Mouse (Mus musculus) hindbrain, embryonic 16.5 days (tissue): ENCODE measurements around the gene Actg1. TPM values are rescaled to one million over a fixed set of nuclear protein-coding genes. Genes with fewer than 3 reads are reported as not detected.

Experiments
- ATAC-seq: fragments of 200-750 bp; cut with Nextera tagmentation; 2 replicates; pipeline ENCODE4 v1.8.0; 2017; ENCODE audit warnings: moderate TSS enrichment, moderate library complexity
- H3K27ac ChIP-seq: fragments of 300-500 bp; sonication (generic); 2 replicates; pipeline ENCODE4 v1.5.1; 2014; ENCODE audit warnings: low read depth, mild to moderate bottlenecking, control low read depth, low read length, moderate library complexity
- H3K27me3 ChIP-seq: fragments of 300-500 bp; sonication (generic); replicated peaks from 2 replicates; pipeline ENCODE4 v1.6.1; 2014; ENCODE audit warnings: low read length; ENCODE audit not compliant: control insufficient read depth, insufficient read depth
- H3K36me3 ChIP-seq: fragments of 300-500 bp; sonication (generic); 2 replicates; pipeline ENCODE4 v1.6.1; 2014; ENCODE audit warnings: mild to moderate bottlenecking, low read length, moderate library complexity, mixed read lengths; ENCODE audit not compliant: control insufficient read depth, insufficient read depth
- H3K4me1 ChIP-seq: fragments of 300-500 bp; sonication (generic); 2 replicates; pipeline ENCODE4 v1.6.1; 2014; ENCODE audit warnings: low read depth, low read length; ENCODE audit not compliant: control insufficient read depth, insufficient read depth
- H3K4me2 ChIP-seq: fragments of 300-500 bp; sonication (generic); 2 replicates; pipeline ENCODE4 v1.6.1; 2014; ENCODE audit warnings: mild to moderate bottlenecking, low read length, control low read depth, moderate library complexity
- H3K4me3 ChIP-seq: fragments of 300-500 bp; sonication (generic); 2 replicates; pipeline ENCODE4 v1.5.1; 2014; ENCODE audit warnings: mild to moderate bottlenecking, low read length, control low read depth, moderate library complexity
- H3K9ac ChIP-seq: fragments of 300-500 bp; sonication (generic); 2 replicates; pipeline ENCODE4 v1.6.1; 2014; ENCODE audit warnings: low read depth, mild to moderate bottlenecking, control low read depth, low read length, moderate library complexity
- H3K9me3 ChIP-seq: fragments of 300-500 bp; sonication (generic); 2 replicates; pipeline ENCODE4 v1.6.1; 2014; ENCODE audit warnings: mild to moderate bottlenecking, low read length, moderate library complexity; ENCODE audit not compliant: control insufficient read depth
- WGBS: fragments of 180-500 bp; shearing (Covaris S2); extraction: QIAGEN DNeasy Blood & Tissue Kit; methylation state at CpG from one replicate; pipeline ENCODE4 v1.1.7; 2014; 5-methylcytosine and 5-hydroxymethylcytosine counted together
- polyA plus RNA-seq: library from polyadenylated mRNA; unstranded; fragments of >200 nt; fragmentation: Nextera tagmentation; extraction: Ambion mirVana; gene quantifications from 2 replicates; pipeline ENCODE4 v1.2.1, GENCODE M21; 2015

The Actg1 gene
- polyA plus RNA-seq, 1 experiment from 2014 or later = 4,199 TPM

DNA sequence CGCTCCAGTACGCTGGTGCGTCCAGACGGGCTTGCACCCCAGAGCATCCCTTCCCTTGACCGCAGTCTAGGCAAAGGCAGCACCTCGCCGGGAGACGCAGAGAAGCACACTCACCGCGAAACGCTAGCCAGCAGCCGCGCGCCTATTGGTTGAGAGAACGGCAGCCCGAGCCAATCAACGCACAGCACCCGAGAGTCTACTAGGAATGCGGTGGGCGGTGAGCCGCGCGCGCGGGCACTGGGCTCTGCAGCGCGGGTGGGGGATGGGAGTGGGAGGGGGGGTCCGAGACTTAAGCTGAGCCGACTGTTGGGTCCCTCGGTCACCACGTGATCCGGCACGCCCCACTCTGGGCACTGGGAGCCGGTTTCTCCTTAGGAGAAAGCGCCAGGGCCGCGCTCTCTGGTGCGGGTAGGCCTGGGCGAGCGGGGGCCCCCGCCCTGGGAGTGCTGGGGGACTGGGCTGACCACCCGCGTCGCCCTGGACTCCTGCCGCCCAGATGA is 37.5 kb downstream of the Actg1 start:
- H3K9ac ChIP-seq = peak overlapping the region; percentile 78
- peak overlapping the region; percentile 90 for H3K27ac ChIP-seq
- H3K27me3 ChIP-seq = no peaks in the 10 kb centered on the region
- peak overlapping the region; percentile 42 for H3K4me3 ChIP-seq
- WGBS = 2% methylated on average over 45 of the region's 45 CpGs
- peaks cover 37% of the 10 kb centered on the region for H3K4me1 ChIP-seq
- H3K9me3 ChIP-seq = no peaks in the 10 kb centered on the region
- peak; percentile 93 for ATAC-seq
- H3K4me2 ChIP-seq = peak overlapping the region; percentile 75
- H3K36me3 ChIP-seq = no peaks in the 10 kb centered on the region

DNA sequence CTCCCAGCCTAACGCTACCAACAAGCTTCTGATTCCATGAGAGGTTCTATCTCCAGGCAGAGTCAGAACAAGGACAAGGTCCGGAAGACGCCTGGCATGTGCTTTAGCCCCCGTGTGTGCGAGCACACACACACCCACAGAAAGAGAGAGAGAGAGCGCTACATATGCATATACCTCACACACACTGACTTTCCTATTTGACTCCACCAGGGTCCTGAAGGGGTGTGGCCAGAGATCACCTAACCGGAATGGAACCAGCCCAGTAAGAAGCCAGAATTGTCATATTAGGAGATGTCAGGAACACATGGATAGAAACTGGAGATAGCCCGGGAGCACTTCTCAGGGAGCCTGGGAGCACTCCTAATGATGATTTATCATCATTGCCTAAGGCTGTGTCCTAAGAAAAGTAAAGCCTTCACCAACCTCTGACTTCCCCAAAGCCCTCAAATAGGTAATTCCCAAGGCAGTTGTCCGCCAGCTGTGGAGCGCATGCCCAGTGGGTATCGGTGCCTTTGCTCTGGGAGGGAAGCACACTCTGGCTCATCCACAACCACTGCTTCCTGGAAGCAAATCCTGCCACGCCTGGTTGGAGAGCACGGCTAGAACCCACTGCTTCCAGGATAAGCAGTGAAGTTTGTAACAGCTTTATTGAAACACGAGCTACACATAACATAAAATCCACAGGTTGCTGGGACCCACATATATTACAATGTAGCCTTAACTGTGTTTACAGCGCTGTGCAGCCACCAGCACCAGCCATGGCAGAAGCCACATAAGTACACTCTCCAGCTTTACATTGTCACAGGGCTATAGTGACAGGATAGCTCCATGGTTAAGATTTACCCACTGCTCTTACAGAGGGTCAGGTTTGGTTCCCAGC is 39.7 kb downstream of the Actg1 start:
- no peak for ATAC-seq
- Histone ChIP-seq H3K9ac (no peak overlapping the region), H3K9me3 (no peaks in the 10 kb centered on the region), H3K4me2 (no peak overlapping the region), H3K27me3 (no peaks in the 10 kb centered on the region; the same call in 1 of the 2 replicates), H3K27ac (no peak overlapping the region), H3K4me3 (no peak overlapping the region), H3K36me3 (no peaks in the 10 kb centered on the region), H3K4me1 (peaks cover 38% of the 10 kb centered on the region)
- 52% methylated on average over 15 of the region's 15 CpGs for WGBS

DNA sequence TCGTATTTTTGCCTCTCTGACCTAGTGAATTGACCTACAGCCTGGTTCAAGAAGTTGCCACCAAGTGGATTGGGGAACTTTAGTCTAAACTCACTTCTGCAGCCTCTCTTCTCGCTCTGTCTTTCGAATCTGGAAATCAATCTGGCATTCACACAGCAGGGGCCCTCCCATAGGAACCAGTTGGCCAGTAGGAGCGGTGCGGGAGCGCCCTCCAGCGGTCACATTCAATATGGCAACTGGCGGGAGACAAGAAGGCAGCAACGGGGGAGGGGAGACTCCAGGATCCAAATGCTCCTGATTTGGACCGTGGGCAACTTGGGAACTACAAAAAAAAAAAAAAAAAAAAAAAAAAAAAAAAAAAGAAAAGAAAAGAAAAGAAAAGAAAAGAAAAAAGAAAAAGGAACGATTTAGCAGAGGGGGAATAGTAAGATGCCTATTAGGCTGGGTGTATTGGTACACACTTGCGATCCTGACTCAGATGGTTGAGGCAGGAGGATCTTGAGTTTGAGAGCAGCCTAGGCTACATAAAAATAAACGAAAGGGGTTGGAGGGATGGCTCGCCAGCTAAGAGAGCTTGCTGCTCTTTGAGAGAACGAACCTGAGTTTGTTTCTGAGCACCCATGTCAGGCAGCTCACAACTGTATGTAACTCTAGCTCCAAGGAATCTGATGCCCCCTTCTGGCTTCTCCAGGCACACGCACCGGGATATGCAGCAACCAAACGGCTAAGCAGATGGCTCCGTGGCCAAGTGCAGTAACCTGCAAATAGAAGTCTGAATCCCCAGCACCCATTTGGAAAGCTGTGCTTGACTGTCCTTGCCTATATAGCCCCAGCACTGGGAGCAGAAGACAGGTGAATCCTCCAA is 40.5 kb downstream of the Actg1 start:
- Histone ChIP-seq H3K4me3 (no peak overlapping the region), H3K4me2 (peak overlapping the region; percentile 12; the same call in 1 of the 2 replicates), H3K9me3 (no peaks in the 10 kb centered on the region), H3K4me1 (peaks cover 38% of the 10 kb centered on the region), H3K9ac (no peak overlapping the region), H3K27me3 (no peaks in the 10 kb centered on the region; the same call in 1 of the 2 replicates), H3K36me3 (no peaks in the 10 kb centered on the region), H3K27ac (peak overlapping the region; percentile 48; the same call in 1 of the 2 replicates)
- 6% methylated on average over 19 of the region's 19 CpGs for WGBS
- ATAC-seq = no peak

DNA sequence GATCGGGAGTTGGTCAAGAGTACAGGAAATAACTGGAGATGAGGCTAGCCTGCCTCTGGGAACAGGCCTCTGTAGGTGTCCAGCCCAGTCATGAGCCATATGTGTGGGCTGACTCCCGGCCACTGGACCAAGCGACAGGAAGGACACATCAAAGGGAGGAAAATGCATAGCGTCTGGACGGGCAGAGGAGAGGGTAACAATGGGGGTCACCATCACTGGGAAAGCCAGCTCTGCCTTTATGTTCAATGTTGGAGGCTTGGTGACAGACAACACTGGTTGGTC is 41.3 kb downstream of the Actg1 start:
- no peaks in the 10 kb centered on the region for H3K9me3 ChIP-seq
- H3K4me3 ChIP-seq = no peak overlapping the region
- peak overlapping the region; percentile 12; the same call in 1 of the 2 replicates for H3K4me2 ChIP-seq
- H3K4me1 ChIP-seq = peaks cover 38% of the 10 kb centered on the region
- H3K36me3 ChIP-seq = no peaks in the 10 kb centered on the region
- 24% methylated on average over 5 of the region's 5 CpGs for WGBS
- no peak for ATAC-seq
- no peak overlapping the region for H3K9ac ChIP-seq
- no peaks in the 10 kb centered on the region; the same call in 1 of the 2 replicates for H3K27me3 ChIP-seq
- peak overlapping the region; percentile 48; the same call in 1 of the 2 replicates for H3K27ac ChIP-seq

DNA sequence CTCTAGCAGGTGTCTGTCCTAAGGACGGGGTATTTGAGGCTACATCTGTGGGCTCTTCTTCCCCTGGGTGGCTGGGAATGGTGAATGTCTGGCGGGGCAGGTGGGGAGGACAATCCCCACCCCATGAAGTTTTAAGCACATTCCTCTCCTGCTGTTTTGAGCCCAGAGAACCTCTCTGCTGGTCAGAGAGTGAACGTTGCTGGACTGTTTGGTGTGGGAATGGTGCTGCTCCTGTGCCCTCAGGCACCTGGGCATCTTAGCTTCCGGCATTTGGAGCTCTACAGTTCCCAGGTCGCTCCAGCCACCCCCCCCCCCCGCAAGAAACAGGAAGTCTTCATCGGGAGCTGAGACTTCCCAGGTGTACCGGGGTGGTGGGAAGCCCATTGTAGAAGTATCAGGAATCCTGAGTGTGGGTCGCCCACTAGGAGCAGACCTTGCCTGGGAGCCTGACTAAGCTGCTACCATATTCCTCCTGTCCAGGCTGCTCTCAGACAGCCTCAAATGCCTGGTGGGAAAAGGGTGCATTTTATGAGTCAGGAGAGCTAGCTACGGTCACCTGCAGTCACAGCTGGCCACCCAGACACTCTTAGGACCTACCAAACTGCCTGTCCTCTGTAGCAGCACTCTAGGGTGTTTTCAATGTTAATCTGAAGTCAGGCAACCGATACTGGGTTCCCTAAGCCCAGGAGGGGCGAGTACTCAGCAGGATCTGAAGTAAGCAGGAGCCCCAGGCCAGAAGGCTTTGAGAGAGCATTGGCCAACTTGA is 41.8 kb downstream of the Actg1 start:
- peak overlapping the region; percentile 64; the same call in 1 of the 2 replicates for H3K9ac ChIP-seq
- no peak overlapping the region for H3K4me3 ChIP-seq
- 61% methylated on average over 12 of the region's 12 CpGs for WGBS
- H3K36me3 ChIP-seq = no peaks in the 10 kb centered on the region
- H3K27me3 ChIP-seq = no peaks in the 10 kb centered on the region; the same call in 1 of the 2 replicates
- no peaks in the 10 kb centered on the region for H3K9me3 ChIP-seq
- peaks cover 38% of the 10 kb centered on the region for H3K4me1 ChIP-seq
- H3K4me2 ChIP-seq = peak overlapping the region; percentile 87; the same call in 1 of the 2 replicates
- H3K27ac ChIP-seq = no peak overlapping the region
- ATAC-seq = no peak

- no peak for ATAC-seq
Observed at GRCm38 (mm10) chr11:120305535-120306365, 42.6 kb downstream of the Actg1 start.

GRCm38 (mm10) chr11:120304886-120305534 is 43.3 kb downstream of the Actg1 start:
- H3K27me3 ChIP-seq = no peaks in the 10 kb centered on the region; the same call in 1 of the 2 replicates
- no peaks in the 10 kb centered on the region for H3K36me3 ChIP-seq
- 0% methylated on average over 43 of the region's 53 CpGs for WGBS
- peaks cover 29% of the 10 kb centered on the region for H3K4me1 ChIP-seq
- peak overlapping the region; percentile 87 for H3K4me2 ChIP-seq
- peak overlapping the region; percentile 54 for H3K4me3 ChIP-seq
- H3K9me3 ChIP-seq = no peaks in the 10 kb centered on the region
- H3K9ac ChIP-seq = peak overlapping the region; percentile 85
- peak overlapping the region; percentile 92 for H3K27ac ChIP-seq
- ATAC-seq = peak; percentile 96

More at GRCm38 (mm10) chr11:120305535-120306365, 42.6 kb downstream of the Actg1 start:
- H3K27ac ChIP-seq = peak overlapping the region; percentile 92
- H3K4me1 ChIP-seq = peaks cover 34% of the 10 kb centered on the region
- H3K9ac ChIP-seq = peak overlapping the region; percentile 64
- no peaks in the 10 kb centered on the region for H3K36me3 ChIP-seq
- no peaks in the 10 kb centered on the region; the same call in 1 of the 2 replicates for H3K27me3 ChIP-seq
- H3K9me3 ChIP-seq = no peaks in the 10 kb centered on the region
- peak overlapping the region; percentile 87 for H3K4me2 ChIP-seq
- WGBS = 22% methylated on average over 15 of the region's 15 CpGs
- peak overlapping the region; percentile 54 for H3K4me3 ChIP-seq
